Mouse (Mus musculus) heart, embryonic 16.5 days (tissue): ENCODE data around the gene Vmac. TPM values are rescaled to one million over a fixed set of nuclear protein-coding genes. Genes with fewer than 3 reads are reported as not detected.

ENCODE experiments used
- ATAC-seq: fragments of 200-750 bp; cut with Nextera tagmentation; replicated peaks from 2 replicates; pipeline ENCODE4 v1.8.0; 2017; ENCODE audit warnings: moderate number of reproducible peaks; ENCODE audit not compliant: insufficient read depth, low FRiP score; ENCODE audit errors: extremely low read depth
- H3K27ac ChIP-seq: fragments of 300-500 bp; sonication (generic); 2 replicates; pipeline ENCODE4 v1.5.1; 2014; ENCODE audit warnings: mild to moderate bottlenecking, low read length, control low read depth, moderate library complexity
- H3K27me3 ChIP-seq: fragments of 300-500 bp; sonication (generic); 2 replicates; pipeline ENCODE4 v1.6.1; 2014; ENCODE audit warnings: low read length, mixed read lengths; ENCODE audit not compliant: control insufficient read depth, insufficient read depth
- H3K36me3 ChIP-seq: fragments of 300-500 bp; sonication (generic); 2 replicates; pipeline ENCODE4 v1.6.1; 2014; ENCODE audit not compliant: control insufficient read depth, insufficient read depth
- H3K4me1 ChIP-seq: fragments of 300-500 bp; sonication (generic); 2 replicates; pipeline ENCODE4 v1.6.1; 2014; ENCODE audit warnings: low read length, mixed read lengths; ENCODE audit not compliant: control insufficient read depth, insufficient read depth
- H3K4me2 ChIP-seq: fragments of 300-500 bp; sonication (generic); 2 replicates; pipeline ENCODE4 v1.6.1; 2014; ENCODE audit warnings: low read depth, mild to moderate bottlenecking, control low read depth, low read length
- H3K4me3 ChIP-seq: fragments of 300-500 bp; sonication (generic); 2 replicates; pipeline ENCODE4 v1.5.1; 2014; ENCODE audit warnings: mild to moderate bottlenecking, control low read depth, low read length
- H3K9ac ChIP-seq: fragments of 300-500 bp; sonication (generic); 2 replicates; pipeline ENCODE4 v1.6.1; 2014; ENCODE audit warnings: low read length, control low read depth
- H3K9me3 ChIP-seq: fragments of 300-500 bp; sonication (generic); replicated peaks from 2 replicates; pipeline ENCODE4 v1.6.1; 2016; ENCODE audit warnings: low read length; ENCODE audit not compliant: control insufficient read depth
- WGBS: fragments of 180-500 bp; shearing (Covaris S2); extraction: QIAGEN DNeasy Blood & Tissue Kit; methylation state at CpG from one replicate; pipeline ENCODE4 v1.1.7; 2014; 5-methylcytosine and 5-hydroxymethylcytosine counted together
- polyA plus RNA-seq: library from polyadenylated mRNA; unstranded; fragments of >200 nt; fragmentation: Nextera tagmentation; extraction: Ambion mirVana; gene quantifications from 2 replicates; pipeline ENCODE4 v1.2.1, GENCODE M21; 2015

The Vmac gene
- polyA plus RNA-seq, 1 experiment from 2014 or later: 14.6 TPM

DNA sequence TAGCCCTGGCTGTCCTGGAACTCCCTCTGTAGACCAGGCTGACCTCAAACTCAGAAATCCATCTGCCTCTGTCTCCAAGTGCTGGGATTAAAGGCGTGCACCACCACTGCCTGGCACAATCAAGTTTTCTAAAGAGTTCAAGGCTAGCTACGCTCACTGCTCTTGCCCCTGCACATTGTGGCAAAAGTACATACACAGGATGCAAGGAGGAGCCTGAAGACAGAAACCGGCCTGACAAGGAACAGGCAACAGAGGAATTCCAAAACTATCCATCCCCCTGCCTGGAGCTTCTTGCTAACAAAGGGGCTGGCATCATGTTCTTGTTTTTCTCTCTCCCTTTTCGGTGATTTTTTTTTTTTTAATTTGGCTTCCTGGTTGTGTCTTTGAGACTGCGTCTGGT lies 26.4 kb upstream of the Vmac start:
- no peaks in the 10 kb centered on the region for H3K36me3 ChIP-seq
- H3K4me1 ChIP-seq: peaks cover 13% of the 10 kb centered on the region
- no peaks in the 10 kb centered on the region for H3K9me3 ChIP-seq
- H3K27me3 ChIP-seq: no peaks in the 10 kb centered on the region
- H3K9ac ChIP-seq: no peak overlapping the region
- 52% methylated on average over 5 of the region's 5 CpGs for WGBS
- H3K4me3 ChIP-seq: no peak overlapping the region
- no peak overlapping the region for H3K27ac ChIP-seq
- no peak overlapping the region for H3K4me2 ChIP-seq
- ATAC-seq: no peak

DNA sequence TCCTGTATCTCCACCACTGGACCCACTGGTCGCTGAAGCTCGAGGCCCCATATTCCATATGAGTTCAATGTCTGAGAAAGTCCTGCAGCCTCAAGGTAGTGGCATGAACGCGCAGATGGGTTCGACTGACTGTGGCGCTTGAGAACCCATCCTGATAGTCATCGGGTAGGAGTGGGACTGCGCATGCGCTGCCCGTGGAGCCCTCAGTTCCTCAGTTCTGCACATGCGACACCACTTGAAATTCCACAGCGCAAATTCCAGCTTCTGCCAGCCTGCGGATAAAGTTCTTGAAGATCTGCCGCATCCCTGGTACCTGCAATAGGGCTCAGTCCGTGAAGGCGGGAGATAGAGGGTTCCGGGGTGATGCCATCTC lies 23.0 kb upstream of the Vmac start:
- Histone ChIP-seq H3K4me3 (no peak overlapping the region), H3K4me2 (0 out of 2 replicates have a peak overlapping the region, but pooled peaks have one; percentile 10), H3K9ac (no peak overlapping the region; the same call in 1 of the 2 replicates), H3K36me3 (no peaks in the 10 kb centered on the region), H3K27ac (peak overlapping the region; percentile 93), H3K9me3 (no peaks in the 10 kb centered on the region), H3K4me1 (peaks cover 27% of the 10 kb centered on the region), H3K27me3 (no peaks in the 10 kb centered on the region)
- ATAC-seq: peak; percentile 35
- 51% methylated on average over 17 of the region's 17 CpGs for WGBS

DNA sequence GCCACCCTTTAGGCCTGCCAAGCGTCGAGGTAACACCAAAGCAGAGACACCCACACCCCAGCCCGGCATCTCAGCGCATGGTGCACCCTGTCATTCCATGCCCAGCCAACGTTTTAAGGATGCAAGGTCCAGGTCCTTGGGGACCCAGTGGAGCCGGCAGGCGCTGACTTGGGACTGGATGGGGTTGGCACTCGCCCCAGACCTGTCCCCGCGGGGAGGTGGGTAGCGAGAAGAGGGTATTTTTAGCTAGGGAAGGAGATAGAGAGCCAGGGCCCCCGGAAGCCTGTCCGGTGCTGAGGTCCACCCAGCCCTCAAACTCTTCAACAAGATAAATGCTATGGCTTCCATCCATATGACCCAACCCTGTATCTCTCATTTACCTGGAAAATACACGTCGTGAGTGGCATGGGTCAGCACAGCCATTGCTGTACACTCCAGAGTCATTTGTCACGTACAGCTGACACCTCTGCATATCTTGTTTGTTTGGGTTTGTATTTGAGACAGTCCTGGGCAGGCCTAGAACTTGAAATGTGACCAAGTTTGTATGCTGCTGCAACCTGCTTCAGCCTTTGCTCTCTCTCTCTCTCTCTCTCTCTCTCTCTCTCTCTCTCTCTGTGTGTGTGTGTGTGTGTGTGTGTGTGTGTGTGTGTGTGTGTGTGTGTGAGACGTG lies 22.4 kb upstream of the Vmac start:
- peaks cover 27% of the 10 kb centered on the region for H3K4me1 ChIP-seq
- no peak overlapping the region for H3K4me3 ChIP-seq
- peak overlapping the region; percentile 41; the same call in 1 of the 2 replicates for H3K9ac ChIP-seq
- ATAC-seq: peak; percentile 92
- 36% methylated on average over 17 of the region's 17 CpGs for WGBS
- no peaks in the 10 kb centered on the region for H3K9me3 ChIP-seq
- H3K36me3 ChIP-seq: no peaks in the 10 kb centered on the region
- no peaks in the 10 kb centered on the region for H3K27me3 ChIP-seq
- peak overlapping the region; percentile 93 for H3K27ac ChIP-seq
- H3K4me2 ChIP-seq: peak overlapping the region; percentile 27; the same call in 1 of the 2 replicates

DNA sequence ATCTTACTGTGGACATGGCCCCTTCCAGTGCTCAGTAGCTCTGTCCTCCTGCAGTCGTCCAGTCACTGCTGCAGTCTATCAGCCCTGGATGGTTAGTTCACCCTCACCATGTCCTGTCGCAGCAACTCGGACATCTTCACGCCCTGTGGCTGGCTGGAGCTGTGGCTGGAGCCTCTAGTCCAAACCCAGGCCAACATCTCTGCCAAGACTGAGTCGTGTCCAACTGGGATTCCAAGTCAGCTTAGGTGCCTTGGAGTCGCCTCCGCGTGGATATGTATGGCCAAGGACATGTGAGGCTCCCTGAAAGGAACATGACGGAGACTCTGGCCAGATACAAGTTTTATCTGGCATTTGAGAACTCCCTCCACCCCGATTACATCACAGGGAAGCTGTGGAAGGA lies 20.4 kb upstream of the Vmac start:
- Histone ChIP-seq H3K9me3 (no peaks in the 10 kb centered on the region), H3K27me3 (no peaks in the 10 kb centered on the region), H3K27ac (no peak overlapping the region), H3K36me3 (no peaks in the 10 kb centered on the region), H3K9ac (no peak overlapping the region), H3K4me2 (no peak overlapping the region), H3K4me3 (no peak overlapping the region), H3K4me1 (peaks cover 27% of the 10 kb centered on the region)
- no peak for ATAC-seq
- WGBS: 73% methylated on average over 10 of the region's 10 CpGs

DNA sequence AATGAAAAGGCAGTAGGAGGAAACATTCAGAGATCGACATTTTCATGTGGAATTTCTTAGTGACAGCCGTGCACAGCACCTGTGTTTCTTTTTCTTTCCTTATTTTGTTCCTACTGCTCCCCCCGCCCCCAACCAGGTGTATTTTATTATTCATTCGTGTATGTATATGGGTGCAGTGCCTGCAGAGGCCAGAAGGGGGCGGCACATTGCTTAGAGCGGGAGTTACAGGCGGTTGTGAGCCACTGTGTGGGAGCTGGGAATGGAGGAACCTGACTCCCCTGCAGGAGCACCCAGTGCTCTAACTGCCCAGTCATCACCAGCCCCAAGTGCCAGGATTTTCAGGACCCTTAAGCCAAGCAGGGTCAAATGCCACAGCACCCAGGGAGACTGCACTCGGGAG lies 18.7 kb upstream of the Vmac start:
- H3K4me2 ChIP-seq: no peak overlapping the region
- WGBS: 41% methylated on average over 8 of the region's 8 CpGs
- no peak overlapping the region for H3K27ac ChIP-seq
- 0 out of 2 replicates have a peak, but pooled peaks cover 2% of the 10 kb centered on the region for H3K27me3 ChIP-seq
- no peak overlapping the region for H3K9ac ChIP-seq
- peaks cover 27% of the 10 kb centered on the region for H3K4me1 ChIP-seq
- H3K4me3 ChIP-seq: no peak overlapping the region
- no peak for ATAC-seq
- no peaks in the 10 kb centered on the region for H3K36me3 ChIP-seq
- no peaks in the 10 kb centered on the region for H3K9me3 ChIP-seq

- no peak overlapping the region for H3K4me3 ChIP-seq
- 0 out of 2 replicates have a peak, but pooled peaks cover 2% of the 10 kb centered on the region for H3K27me3 ChIP-seq
- no peak overlapping the region for H3K27ac ChIP-seq
- ATAC-seq: no peak
- H3K9ac ChIP-seq: no peak overlapping the region
- no peak overlapping the region for H3K4me2 ChIP-seq
- peaks cover 6% of the 10 kb centered on the region; the same call in 1 of the 2 replicates for H3K36me3 ChIP-seq
- 47% methylated on average over 2 of the region's 2 CpGs for WGBS
- H3K4me1 ChIP-seq: peaks cover 35% of the 10 kb centered on the region
- H3K9me3 ChIP-seq: peaks cover 5% of the 10 kb centered on the region; the same call in 1 of the 2 replicates
Observed at GRCm38 (mm10) chr17:56729656-56730055, 11.8 kb upstream of the Vmac start.

DNA sequence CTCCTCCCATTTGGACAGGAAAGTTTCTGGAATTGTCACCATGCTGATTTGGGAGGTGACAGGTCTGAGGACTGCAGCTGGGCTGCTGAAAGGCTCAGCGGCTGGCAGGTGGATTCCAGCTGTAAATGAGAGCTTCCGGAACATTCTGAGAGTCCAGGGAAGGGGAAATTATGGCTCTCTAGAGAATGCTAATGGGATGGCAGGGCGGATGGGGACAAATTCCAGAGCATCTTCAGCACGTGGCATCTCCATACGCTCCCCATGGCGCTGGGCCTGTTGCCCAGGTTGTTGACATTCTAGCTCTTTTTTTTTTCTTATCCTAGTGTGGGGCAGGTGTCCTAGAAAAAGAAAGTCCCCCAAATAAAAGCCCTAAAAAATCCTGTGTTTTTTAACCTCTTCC lies 11.3 kb upstream of the Vmac start:
- peak overlapping the region; percentile 83 for H3K27ac ChIP-seq
- H3K27me3 ChIP-seq: 0 out of 2 replicates have a peak, but pooled peaks cover 2% of the 10 kb centered on the region
- peaks cover 35% of the 10 kb centered on the region for H3K4me1 ChIP-seq
- peaks cover 5% of the 10 kb centered on the region; the same call in 1 of the 2 replicates for H3K9me3 ChIP-seq
- H3K4me3 ChIP-seq: no peak overlapping the region
- WGBS: 27% methylated on average over 6 of the region's 6 CpGs
- no peak overlapping the region for H3K9ac ChIP-seq
- peaks cover 6% of the 10 kb centered on the region; the same call in 1 of the 2 replicates for H3K36me3 ChIP-seq
- no peak overlapping the region for H3K4me2 ChIP-seq
- no peak for ATAC-seq

- peak overlapping the region; percentile 49 for H3K9ac ChIP-seq
- H3K36me3 ChIP-seq: peaks cover 11% of the 10 kb centered on the region; the same call in 1 of the 2 replicates
- H3K4me2 ChIP-seq: peak overlapping the region; percentile 52; the same call in 1 of the 2 replicates
- WGBS: 5% methylated on average over 12 of the region's 12 CpGs
- peaks cover 5% of the 10 kb centered on the region; the same call in 1 of the 2 replicates for H3K9me3 ChIP-seq
- peak overlapping the region; percentile 9; the same call in 1 of the 2 replicates for H3K4me3 ChIP-seq
- H3K4me1 ChIP-seq: peaks cover 38% of the 10 kb centered on the region
- 0 out of 2 replicates have a peak, but pooled peaks cover under 1% of the 10 kb centered on the region for H3K27me3 ChIP-seq
- H3K27ac ChIP-seq: peak overlapping the region; percentile 83
- peak; percentile 76 for ATAC-seq
Observed at GRCm38 (mm10) chr17:56728117-56728516, 10.3 kb upstream of the Vmac start.

GRCm38 (mm10) chr17:56727659-56728058 lies 9.8 kb upstream of the Vmac start:
- peak; percentile 56; the same call in 1 of the 2 replicates for ATAC-seq
- Histone ChIP-seq H3K4me3 (no peak overlapping the region), H3K9me3 (peaks cover 5% of the 10 kb centered on the region; the same call in 1 of the 2 replicates), H3K36me3 (peaks cover 14% of the 10 kb centered on the region), H3K4me1 (peaks cover 41% of the 10 kb centered on the region), H3K27me3 (no peaks in the 10 kb centered on the region), H3K27ac (peak overlapping the region; percentile 83), H3K9ac (peak overlapping the region; percentile 49), H3K4me2 (peak overlapping the region; percentile 52; the same call in 1 of the 2 replicates)
- 8% methylated on average over 12 of the region's 12 CpGs for WGBS
